Mouse (Mus musculus): Measurements from ENCODE around the gene Gm8082. TPM values are rescaled to one million over a fixed set of nuclear protein-coding genes. Genes with fewer than 3 reads are reported as not detected.
"Not testable (repeated sequence)": the region's sequence is repeated elsewhere in the genome, so short reads cannot be mapped to it uniquely, and the experiment has no call there.

The Gm8082 gene
- total RNA-seq (2021): not detected in 2 replicates
- long read RNA-seq: 0 reads

GRCm38 (mm10) chr14:42993524-42993923 is at the start of gene Gm8082:
Gene Gm8082 (minus strand): TSS chr14:42993624.
- DNase-seq: not testable (repeated sequence)

DNA sequence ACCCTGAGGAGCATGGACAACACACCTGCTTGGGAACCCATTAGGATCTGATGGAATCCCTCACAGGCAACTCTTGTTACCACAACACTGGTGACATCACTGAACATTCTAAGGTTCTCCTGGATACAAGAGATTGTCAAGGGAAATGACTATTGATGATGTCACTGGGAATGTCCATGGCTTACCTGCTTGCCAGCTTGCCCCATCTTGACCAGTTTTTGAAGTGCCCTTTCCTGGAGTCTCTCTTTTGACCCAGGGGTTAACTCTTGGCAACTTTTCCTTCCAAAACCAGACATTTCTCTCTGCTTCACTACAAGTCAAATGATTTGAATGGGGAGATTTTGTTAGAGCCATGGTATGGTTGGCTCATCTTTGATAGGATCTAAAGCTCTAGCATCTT is 22.1 kb upstream of the Gm8082 start, which contains the start of gene Gm10376:
TSS of gene Gm10376 (minus strand) at position 101 of the 400 bp plus-strand sequence.
- DNase-seq: not testable (repeated sequence)

Other genes with a start within 250 kb of the Gm8082 start
- gene Gm3015, start 224.8 kb downstream of the Gm8082 start, total RNA-seq (2021): not detected in 2 replicates
- gene Gm10377, start 195.6 kb downstream of the Gm8082 start, total RNA-seq (2021): not detected in 2 replicates
- not detected in 2 replicates for gene Gm21977, start 140.1 kb downstream of the Gm8082 start, total RNA-seq (2021)
- not detected in 2 replicates for gene Gm10376, start 22.0 kb upstream of the Gm8082 start, total RNA-seq (2021)
- not detected in 2 replicates for gene Gm8094, start 83.0 kb upstream of the Gm8082 start, total RNA-seq (2021)
- gene Gm8104, start 107.0 kb upstream of the Gm8082 start, total RNA-seq (2021): not detected in 2 replicates
- gene Gm7233, start 186.2 kb upstream of the Gm8082 start, total RNA-seq (2021): not detected in 2 replicates
- gene Gm8122, start 241.7 kb upstream of the Gm8082 start, total RNA-seq (2021): not detected in 2 replicates

Measured in adrenal gland, postnatal 25 days (tissue).